Mouse (Mus musculus): Measurements from ENCODE around the gene Scaf1.

DNA sequence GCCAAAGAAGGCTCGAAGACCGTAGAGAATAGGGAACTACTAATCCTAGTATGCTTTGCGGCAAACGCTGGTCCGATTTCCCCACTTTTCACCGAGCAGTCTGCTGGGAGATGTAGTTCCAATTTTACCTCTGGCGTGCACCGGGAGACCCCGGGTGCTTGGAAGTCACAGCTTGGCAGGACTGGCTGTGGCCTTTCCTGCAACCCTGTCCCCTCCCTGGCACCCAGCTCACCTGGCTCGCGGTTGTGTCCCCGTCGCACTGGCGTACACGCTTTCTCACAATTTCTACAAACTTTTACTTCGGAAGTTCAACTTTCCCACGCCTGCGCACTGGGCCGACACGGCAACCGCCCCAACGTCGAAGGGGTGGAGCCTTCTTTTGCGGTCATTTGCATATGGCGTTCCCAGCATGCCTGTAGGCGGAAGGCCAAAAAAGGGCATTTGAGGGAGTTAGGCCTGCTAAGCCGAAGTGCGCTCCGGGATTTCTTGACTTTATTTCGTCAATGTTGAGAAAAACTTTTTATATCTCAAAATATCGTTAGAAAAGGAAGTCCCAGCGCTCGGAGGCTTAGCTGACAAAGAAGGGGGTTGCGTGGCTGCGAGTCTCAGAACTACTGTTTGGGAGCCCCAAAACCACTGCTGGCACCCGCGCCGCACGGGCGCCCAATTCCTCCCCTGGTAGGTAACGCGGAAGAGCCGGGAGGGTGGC lies 18.8 kb downstream of the Scaf1 start, which contains the start of gene Irf3:
- no peak for TF ChIP-seq EP300 (IDR thresholded peaks at IDR 0.05; ENCODE audit: low read depth)
- TF ChIP-seq CTCF (IDR thresholded peaks at IDR 0.05; ENCODE audit: low read depth): no peak

Data from liver, embryonic 14.5 days (tissue).